Mouse (Mus musculus): Measurements from ENCODE around the gene Gm10778. TPM values are rescaled to one million over a fixed set of nuclear protein-coding genes. Genes with fewer than 3 reads are reported as not detected.
"Not testable (repeated sequence)": the region's sequence is repeated elsewhere in the genome, so short reads cannot be mapped to it uniquely, and the experiment has no call there.

Gene Gm10778
- polyA plus RNA-seq, 1 experiment: 3.8 TPM

DNA sequence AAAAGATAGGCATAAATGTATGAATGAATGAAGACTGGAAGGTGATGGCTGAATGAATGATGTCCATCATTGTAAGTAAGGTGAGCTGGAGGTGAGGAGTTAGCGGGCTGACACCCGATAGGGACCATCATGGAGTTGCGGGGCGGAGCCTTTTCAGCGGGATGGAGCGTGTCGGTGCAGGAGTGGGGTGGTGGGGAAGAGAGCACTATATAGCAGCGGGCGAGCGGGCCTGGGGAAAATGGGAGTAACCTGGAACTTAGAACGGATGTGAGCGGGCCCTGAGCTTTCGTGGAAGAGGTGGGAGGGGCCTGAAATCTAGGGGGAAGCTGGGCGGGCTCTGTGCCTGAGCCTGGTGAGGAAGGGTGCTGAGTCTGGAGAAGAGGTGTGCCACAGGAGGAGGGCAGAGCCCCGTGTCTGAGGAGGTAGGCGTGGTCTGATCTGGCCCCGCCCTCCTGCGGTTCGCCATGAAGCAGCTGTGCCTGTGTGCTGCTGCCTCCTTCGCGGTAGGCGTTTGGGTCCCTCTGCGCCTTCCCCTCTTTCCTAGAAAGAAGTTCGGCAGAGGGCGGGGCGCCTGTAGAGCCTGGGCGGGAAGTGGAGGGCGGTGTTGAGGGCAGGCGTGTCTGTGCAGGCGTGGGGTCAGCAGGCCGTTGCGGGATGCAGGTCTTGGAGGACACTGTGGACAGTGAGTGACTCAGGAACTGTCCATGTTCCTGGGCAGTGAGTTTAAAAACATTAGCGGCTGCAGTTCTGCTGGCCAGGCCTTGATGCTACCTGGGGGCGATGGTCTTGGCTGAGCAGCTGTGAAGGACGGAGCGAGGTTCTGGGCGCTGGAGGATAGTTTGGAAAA lies 15.4 kb upstream of the Gm10778 start:
- peak; percentile 91 for DNase-seq (ENCODE audit: low read depth)
- no peak for TF ChIP-seq POLR2A (IDR thresholded peaks at IDR 0.05; ENCODE audit: borderline replicate concordance, extremely low read depth, insufficient read depth, insufficient read length, poor library complexity, severe bottlenecking)

DNA sequence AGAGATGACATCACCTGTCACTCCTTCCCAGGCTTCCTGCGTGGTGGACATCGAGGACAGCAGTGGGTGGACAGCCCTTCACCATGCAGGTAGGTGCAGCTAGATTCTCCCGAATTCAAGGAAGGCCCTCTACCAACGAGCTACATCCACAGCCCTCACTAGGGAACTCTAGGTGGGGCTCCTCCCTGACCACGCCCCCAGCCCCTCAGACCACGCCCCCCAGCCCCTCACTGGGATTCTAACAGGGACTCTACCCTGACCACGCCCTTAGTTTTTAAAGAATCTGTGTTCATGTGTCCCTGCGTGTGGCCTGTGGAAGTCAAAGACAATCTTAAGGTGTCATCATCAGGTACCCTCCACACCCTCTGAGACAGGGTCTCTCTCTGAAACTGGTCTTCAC lies 12.5 kb upstream of the Gm10778 start:
- DNase-seq (ENCODE audit: low read depth): no peak
- TF ChIP-seq CTCF (IDR thresholded peaks at IDR 0.05; ENCODE audit: borderline replicate concordance, extremely low read depth, insufficient read depth, insufficient read length) (no peak), POLR2A (IDR thresholded peaks at IDR 0.05; ENCODE audit: borderline replicate concordance, extremely low read depth, insufficient read depth, insufficient read length, poor library complexity, severe bottlenecking) (no peak)

DNA sequence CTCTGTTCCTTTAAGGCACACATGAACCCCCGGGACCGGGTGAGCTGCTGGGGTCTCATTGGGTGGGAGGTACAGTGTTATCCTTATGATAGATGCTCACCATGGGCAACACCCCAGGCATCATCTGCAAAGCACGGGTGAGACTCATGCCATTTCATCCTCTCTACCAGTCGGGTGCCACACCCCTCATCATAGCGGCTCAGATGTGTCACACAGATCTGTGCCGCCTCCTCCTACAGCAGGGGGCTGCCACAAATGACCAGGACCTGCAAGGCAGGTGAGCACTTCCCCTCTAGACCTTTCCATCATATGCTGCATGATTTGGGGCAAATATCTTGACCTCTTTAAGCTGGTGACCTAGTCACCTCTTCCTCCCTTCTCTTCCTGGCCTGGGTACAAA lies 10.8 kb upstream of the Gm10778 start:
- no peak for DNase-seq (ENCODE audit: low read depth)
- TF ChIP-seq CTCF (IDR thresholded peaks at IDR 0.05; ENCODE audit: borderline replicate concordance, extremely low read depth, insufficient read depth, insufficient read length) (no peak), POLR2A (IDR thresholded peaks at IDR 0.05; ENCODE audit: borderline replicate concordance, extremely low read depth, insufficient read depth, insufficient read length, poor library complexity, severe bottlenecking) (no peak)

DNA sequence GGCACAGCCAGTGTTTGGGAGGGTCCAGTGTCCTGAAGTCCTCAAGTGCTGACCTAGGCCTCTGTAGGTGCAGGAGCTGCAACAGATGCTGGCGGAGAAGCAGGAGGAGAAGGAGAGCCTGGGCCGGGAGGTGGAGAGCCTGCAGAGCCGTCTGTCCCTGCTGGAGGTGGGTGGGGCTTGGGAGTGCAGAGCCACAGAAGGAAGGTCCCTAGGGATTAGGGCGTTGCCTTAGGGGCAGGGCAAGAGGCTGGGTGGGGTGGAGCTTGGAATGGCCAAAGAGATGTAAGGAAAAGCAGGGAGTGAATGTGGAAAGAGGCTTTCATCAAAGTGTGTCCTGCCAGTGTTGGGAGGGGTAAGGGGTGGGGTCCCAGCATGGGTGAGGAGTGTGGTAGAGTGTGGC lies 8.0 kb upstream of the Gm10778 start:
- not testable (repeated sequence) for DNase-seq (ENCODE audit: low read depth)

DNA sequence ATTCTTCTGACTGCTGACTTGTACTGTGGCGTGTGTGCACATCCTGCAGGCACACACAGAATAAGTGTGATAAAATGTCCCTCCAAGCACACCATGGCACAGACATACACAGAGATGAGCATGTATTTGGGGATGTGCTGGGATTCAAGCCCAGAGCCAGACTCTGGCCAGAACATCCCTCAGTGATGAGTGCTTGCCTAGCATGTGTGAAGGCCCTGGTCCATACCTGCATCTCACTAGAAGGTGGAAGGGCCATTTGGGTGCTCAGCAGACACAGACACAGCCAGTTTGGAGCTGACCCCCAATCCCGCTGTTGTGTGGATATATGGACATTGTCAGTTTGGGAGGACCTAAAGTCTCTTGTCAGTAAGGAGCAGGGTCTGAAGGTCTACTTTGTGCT lies 7.3 kb upstream of the Gm10778 start:
- DNase-seq (ENCODE audit: low read depth): no peak
- TF ChIP-seq CTCF (IDR thresholded peaks at IDR 0.05; ENCODE audit: borderline replicate concordance, extremely low read depth, insufficient read depth, insufficient read length): no peak
- TF ChIP-seq POLR2A (IDR thresholded peaks at IDR 0.05; ENCODE audit: borderline replicate concordance, extremely low read depth, insufficient read depth, insufficient read length, poor library complexity, severe bottlenecking): no peak

DNA sequence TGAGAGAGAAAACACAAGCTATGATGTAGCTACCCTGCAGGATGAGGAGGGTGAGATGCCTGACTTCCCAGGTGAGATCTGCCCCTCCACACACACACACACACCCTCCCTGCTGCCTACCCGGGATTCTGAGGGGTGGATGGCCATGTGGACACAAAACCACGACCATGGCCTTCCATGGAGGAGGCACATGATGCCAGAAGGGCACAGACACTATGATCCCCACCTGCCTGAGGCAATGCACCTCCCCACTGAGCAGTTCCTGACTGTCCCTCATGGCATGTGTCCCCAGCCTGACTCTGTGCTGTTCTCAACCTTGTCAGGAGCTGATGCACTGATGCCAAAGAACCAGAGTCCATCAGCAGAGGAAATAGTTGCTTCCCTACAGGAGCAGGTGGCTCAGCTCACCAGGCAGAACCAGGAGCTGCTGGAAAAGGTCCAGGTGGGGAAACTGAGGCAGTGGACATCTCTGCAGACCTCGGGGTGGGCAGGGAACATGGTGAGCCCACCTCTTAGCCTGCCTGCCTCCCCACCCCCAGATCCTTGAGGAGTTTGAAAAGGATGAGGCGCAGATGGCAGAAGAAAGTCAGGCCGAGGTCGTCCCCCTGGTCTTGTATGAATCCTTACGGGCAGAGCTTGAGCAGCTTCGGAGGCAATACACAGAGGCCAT lies 6.7 kb upstream of the Gm10778 start:
- no peak for DNase-seq (ENCODE audit: low read depth)
- no peak for TF ChIP-seq POLR2A (IDR thresholded peaks at IDR 0.05; ENCODE audit: borderline replicate concordance, extremely low read depth, insufficient read depth, insufficient read length, poor library complexity, severe bottlenecking)
- TF ChIP-seq CTCF (IDR thresholded peaks at IDR 0.05; ENCODE audit: borderline replicate concordance, extremely low read depth, insufficient read depth, insufficient read length): no peak

DNA sequence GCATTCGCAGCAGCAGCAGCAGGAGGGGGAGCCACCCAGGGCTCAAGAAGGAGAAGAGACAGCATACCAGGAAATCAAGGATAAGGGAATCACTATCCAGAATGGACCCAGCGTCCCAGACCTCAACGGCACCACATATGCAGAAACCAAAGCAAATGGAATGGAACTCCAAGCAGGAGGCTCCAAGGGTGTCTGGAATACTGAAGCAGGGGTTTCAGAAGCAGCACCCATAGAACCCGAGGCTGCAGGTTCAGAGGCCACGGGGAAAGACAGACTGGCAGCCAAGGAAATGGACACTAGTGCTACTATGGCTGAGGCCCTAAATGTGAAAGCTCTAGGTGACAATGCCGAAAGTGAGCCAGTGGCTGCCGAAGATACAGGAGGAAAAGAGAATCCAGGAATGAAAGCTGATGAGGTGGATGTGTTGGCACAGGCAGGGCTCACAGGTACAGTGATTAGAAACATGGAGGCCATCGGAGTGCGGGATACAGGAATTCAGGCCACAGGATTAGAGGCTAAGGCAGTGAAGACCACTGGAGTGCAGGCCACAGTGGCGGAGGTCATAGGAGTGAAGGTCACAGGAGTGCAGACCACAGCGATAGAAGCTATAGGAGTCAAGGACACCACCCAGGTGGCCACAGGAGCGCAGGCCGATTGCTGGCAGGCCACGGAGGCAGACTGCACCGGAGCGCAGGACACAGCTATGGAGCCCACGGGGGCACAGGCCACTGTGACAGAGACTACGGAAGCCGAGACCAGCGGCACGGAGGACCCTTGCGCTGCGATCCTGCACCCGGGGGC lies 6.0 kb upstream of the Gm10778 start:
- DNase-seq (ENCODE audit: low read depth): peak; percentile 9
- TF ChIP-seq CTCF (IDR thresholded peaks at IDR 0.05; ENCODE audit: borderline replicate concordance, extremely low read depth, insufficient read depth, insufficient read length): no peak
- TF ChIP-seq POLR2A (IDR thresholded peaks at IDR 0.05; ENCODE audit: borderline replicate concordance, extremely low read depth, insufficient read depth, insufficient read length, poor library complexity, severe bottlenecking): no peak

DNA sequence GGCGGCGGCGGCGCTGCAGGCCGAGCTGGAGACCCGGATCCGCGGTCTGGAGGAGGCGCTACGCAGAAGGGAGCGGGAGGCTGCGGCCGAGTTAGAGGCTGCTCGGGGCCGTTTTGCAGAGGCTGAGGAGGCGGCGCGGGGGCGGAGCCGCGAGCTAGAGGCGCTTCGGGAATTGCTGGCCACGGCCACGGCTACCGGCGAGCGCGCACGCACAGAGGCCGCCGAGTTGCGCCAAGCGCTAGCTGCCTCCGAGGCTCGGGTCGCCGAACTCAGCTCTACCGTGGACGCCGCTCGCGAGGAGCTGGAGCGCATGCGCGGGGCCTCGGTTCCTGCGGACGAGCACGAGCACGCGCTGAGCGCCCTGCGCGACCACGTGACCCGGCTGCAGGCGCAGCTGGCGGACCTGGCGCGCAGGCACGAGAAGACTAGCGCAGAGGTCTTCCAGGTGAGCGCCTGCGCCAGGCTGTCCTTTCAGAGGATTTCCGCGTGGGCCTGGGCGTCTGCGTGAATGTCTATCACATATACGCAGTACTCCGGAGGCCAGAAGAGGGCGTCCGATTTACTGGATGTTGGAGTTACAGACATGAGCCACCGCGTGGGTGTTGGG lies 5.3 kb upstream of the Gm10778 start:
- TF ChIP-seq POLR2A (IDR thresholded peaks at IDR 0.05; ENCODE audit: borderline replicate concordance, extremely low read depth, insufficient read depth, insufficient read length, poor library complexity, severe bottlenecking) (peak; percentile 92), CTCF (IDR thresholded peaks at IDR 0.05; ENCODE audit: borderline replicate concordance, extremely low read depth, insufficient read depth, insufficient read length) (peak; percentile 56; the same call in 1 of the 2 replicates)

DNA sequence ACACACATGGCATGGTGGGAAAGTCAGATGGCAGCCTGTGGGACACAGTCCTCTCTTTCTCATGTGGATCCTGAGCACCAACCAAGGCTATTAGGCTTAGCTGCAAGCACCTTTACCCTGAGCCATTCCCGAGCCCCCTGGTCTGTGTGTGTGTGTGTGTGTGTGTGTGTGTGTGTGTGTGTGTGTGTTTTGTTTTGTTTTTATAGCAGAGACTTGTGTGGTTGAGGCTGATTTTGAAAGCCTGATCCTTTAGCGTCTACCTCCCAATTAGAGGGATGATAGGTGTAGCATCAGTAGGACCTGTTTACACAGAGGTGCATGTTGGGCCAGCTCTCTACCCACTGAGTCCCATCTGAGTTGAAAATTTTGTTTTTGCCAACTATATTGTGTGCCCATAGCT lies 4.7 kb upstream of the Gm10778 start:
- DNase-seq (ENCODE audit: low read depth): no peak

More for the DNA sequence above, 5.3 kb upstream of the Gm10778 start:
- peak; percentile 98 for DNase-seq (ENCODE audit: low read depth)

DNA sequence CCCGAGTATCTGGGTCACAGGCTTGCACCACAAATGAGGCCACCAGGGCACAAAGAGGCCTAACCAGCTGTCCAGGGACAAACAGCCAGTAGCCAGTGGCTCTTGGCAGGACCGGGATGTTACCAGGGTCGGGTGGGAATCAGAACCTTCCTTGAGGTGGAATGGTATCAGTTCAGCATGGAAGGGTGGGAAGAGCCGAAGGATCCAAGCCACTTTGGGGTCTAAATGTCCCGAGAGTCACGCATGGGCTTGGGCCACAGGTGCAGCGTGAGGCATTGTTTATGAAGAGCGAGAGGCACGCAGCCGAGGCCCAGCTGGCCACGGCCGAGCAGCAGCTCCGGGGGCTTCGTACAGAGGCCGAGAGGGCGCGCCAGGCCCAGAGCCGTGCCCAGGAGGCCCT lies 4.1 kb upstream of the Gm10778 start:
- DNase-seq (ENCODE audit: low read depth): no peak
- no peak for TF ChIP-seq CTCF (IDR thresholded peaks at IDR 0.05; ENCODE audit: borderline replicate concordance, extremely low read depth, insufficient read depth, insufficient read length)

More for the DNA sequence above, 4.7 kb upstream of the Gm10778 start:
- TF ChIP-seq CTCF (IDR thresholded peaks at IDR 0.05; ENCODE audit: borderline replicate concordance, extremely low read depth, insufficient read depth, insufficient read length) (no peak), POLR2A (IDR thresholded peaks at IDR 0.05; ENCODE audit: borderline replicate concordance, extremely low read depth, insufficient read depth, insufficient read length, poor library complexity, severe bottlenecking) (no peak)

DNA sequence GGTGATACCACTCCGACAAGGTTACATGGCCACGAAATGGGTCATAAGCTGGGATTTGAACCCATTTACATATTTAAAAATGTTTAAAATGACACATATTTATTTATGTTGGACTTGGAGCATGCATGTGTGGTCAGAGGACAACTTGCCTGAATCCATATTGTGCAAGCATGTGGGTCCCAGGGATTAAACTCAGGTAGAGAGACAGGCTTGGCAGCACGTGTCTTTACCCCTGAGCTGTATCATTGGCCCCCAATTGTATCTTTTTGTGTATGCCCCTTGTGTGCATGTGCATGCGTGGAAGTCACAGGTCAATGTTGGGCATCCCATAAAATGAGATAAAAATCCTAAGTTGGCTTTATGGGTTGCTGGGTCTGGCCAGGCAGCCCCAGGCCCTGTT lies 3.5 kb upstream of the Gm10778 start:
- TF ChIP-seq POLR2A (IDR thresholded peaks at IDR 0.05; ENCODE audit: borderline replicate concordance, extremely low read depth, insufficient read depth, insufficient read length, poor library complexity, severe bottlenecking) (no peak), CTCF (IDR thresholded peaks at IDR 0.05; ENCODE audit: borderline replicate concordance, extremely low read depth, insufficient read depth, insufficient read length) (no peak)

More for the DNA sequence above, 3.5 kb upstream of the Gm10778 start:
- DNase-seq (ENCODE audit: low read depth): no peak

Measured in brain, embryonic 14.5 days (tissue).